Mouse (Mus musculus) embryonic facial prominence, embryonic 15.5 days (tissue): ENCODE measurements around the gene Gm17019. TPM values are rescaled to one million over a fixed set of nuclear protein-coding genes. Genes with fewer than 3 reads are reported as not detected.
"Not testable (repeated sequence)": the region's sequence is repeated elsewhere in the genome, so short reads cannot be mapped to it uniquely, and the experiment has no call there.

Source experiments
- ATAC-seq: fragments of 200-750 bp; cut with Nextera tagmentation; 2 replicates; pipeline ENCODE4 v1.8.0; 2017; ENCODE audit warnings: low read depth, moderate TSS enrichment; ENCODE audit not compliant: insufficient number of reproducible peaks, low FRiP score, low TSS enrichment
- H3K27ac ChIP-seq: fragments of 300-500 bp; sonication (generic); replicated peaks from 2 replicates; pipeline ENCODE4 v1.5.1; 2015; ENCODE audit warnings: mild to moderate bottlenecking, inconsistent platforms
- H3K27me3 ChIP-seq: fragments of 300-500 bp; sonication (generic); 2 replicates; pipeline ENCODE4 v1.6.1; 2015; ENCODE audit warnings: inconsistent platforms
- H3K36me3 ChIP-seq: fragments of 300-500 bp; sonication (generic); 2 replicates; pipeline ENCODE4 v1.6.1; 2015; ENCODE audit warnings: mild to moderate bottlenecking, inconsistent platforms
- H3K4me1 ChIP-seq: fragments of 300-500 bp; sonication (generic); 2 replicates; pipeline ENCODE4 v1.6.1; 2015; ENCODE audit warnings: inconsistent platforms
- H3K4me2 ChIP-seq: fragments of 300-500 bp; sonication (generic); replicated peaks from 2 replicates; pipeline ENCODE4 v1.6.1; 2015; ENCODE audit warnings: mild to moderate bottlenecking, inconsistent platforms
- H3K4me3 ChIP-seq: fragments of 300-500 bp; sonication (generic); replicated peaks from 2 replicates; pipeline ENCODE4 v1.5.1; 2015; ENCODE audit warnings: mild to moderate bottlenecking, inconsistent platforms
- H3K9ac ChIP-seq: fragments of 300-500 bp; sonication (generic); 2 replicates; pipeline ENCODE4 v1.6.1; 2015; ENCODE audit warnings: inconsistent platforms
- H3K9me3 ChIP-seq: fragments of 300-500 bp; sonication (generic); replicated peaks from 2 replicates; pipeline ENCODE4 v1.6.1; 2016; ENCODE audit warnings: inconsistent platforms
- WGBS: fragments of 180-500 bp; shearing (Covaris S2); methylation state at CpG from one replicate; pipeline ENCODE4 v1.1.7; 2015; 5-methylcytosine and 5-hydroxymethylcytosine counted together
- polyA plus RNA-seq: library from polyadenylated mRNA; unstranded; fragments of >200 nt; fragmentation: Nextera tagmentation; extraction: Ambion mirVana; gene quantifications from 2 replicates; pipeline ENCODE4 v1.2.1, GENCODE M21; 2015

Gm17019 gene
- polyA plus RNA-seq, 1 experiment from 2014 or later = not detected

DNA sequence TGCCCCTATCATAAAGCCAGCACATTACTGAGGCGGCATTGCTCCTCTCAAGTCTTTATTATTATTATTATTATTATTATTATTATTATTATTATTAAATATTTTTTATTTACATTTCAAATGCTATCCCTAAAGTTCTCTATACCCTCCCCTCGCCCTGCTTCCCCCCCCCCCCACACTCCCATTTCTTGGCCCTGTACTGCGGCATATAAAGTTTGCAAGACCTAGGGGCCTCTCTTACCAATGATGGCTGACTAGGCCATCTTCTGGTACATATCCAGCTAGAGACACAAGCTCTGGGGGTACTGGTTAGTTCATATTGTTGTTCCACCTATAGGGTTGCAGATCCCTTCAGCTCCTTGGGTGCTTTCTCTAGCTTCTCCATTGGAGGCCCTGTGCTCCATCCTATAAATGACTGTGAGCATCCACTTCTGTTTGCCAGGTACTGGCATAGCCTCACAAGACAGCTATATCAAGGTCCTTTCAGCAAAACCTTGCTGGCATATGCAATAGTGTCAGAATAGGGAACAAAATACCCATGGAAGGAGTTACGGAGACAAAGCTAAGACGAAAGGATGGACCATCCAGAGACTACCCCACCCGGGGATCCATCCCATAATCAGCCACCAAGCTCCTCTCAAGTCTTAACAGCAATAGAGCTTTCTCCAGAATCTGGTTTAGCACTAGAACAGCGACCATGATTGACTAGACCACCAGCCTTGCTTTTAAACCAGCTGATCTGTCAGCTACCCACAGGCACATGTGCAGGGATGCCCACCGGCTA lies 42.2 kb downstream of the Gm17019 start:
- not testable (repeated sequence) for H3K27ac ChIP-seq, H3K4me2 ChIP-seq, H3K4me3 ChIP-seq, H3K9ac ChIP-seq, H3K9me3 ChIP-seq, H3K27me3 ChIP-seq, H3K36me3 ChIP-seq, H3K4me1 ChIP-seq
- ATAC-seq = peak; percentile 77; the same call in 1 of the 2 replicates
- 76% methylated on average over 8 of the region's 8 CpGs for WGBS

- H3K4me1 ChIP-seq, H3K9me3 ChIP-seq, H3K9ac ChIP-seq, H3K27me3 ChIP-seq, H3K27ac ChIP-seq, H3K4me3 ChIP-seq, H3K36me3 ChIP-seq, H3K4me2 ChIP-seq: not testable (repeated sequence)
- ATAC-seq = peak; percentile 69; the same call in 1 of the 2 replicates
- 41% methylated on average over 6 of the region's 6 CpGs for WGBS
These were observed 46.0 kb downstream of the Gm17019 start for GRCm38 (mm10) chr5:14986649-14987387.

Other genes starting within 250 kb of the Gm17019 start
- not detected in 2 replicates for gene Gm9758, start 118.1 kb downstream of the Gm17019 start, polyA plus RNA-seq
- gene Speer4e, start 94.6 kb downstream of the Gm17019 start, polyA plus RNA-seq = not detected in 2 replicates
- gene Gm10354, start 54.1 kb downstream of the Gm17019 start, polyA plus RNA-seq = 0.14 TPM in 1 of 2 replicates, not detected in the other